Mouse (Mus musculus): ENCODE measurements at regions not wholly inside any gene's neighbourhood (a gene's known extent, or its start where the extent isn't known, plus 50 kb on each side); places are given as distances from the start of the nearest gene placed in this dataset.

- no peak for TF ChIP-seq CTCF (IDR thresholded peaks at IDR 0.05; ENCODE audit: extremely low read depth, insufficient read depth, low read length)
- no peak for TF ChIP-seq POLR2A (IDR thresholded peaks at IDR 0.05; ENCODE audit: extremely low read depth, insufficient read depth, low read length)
Observed at GRCm38 (mm10) chr1:166839833-166840232, 158.2 kb upstream of the Fmo9 start.

Measured in cortical plate, adult 2 months (tissue).